Mouse (Mus musculus) gastrocnemius, postnatal 4 days (tissue): Measurements from ENCODE around the gene Uvssa. TPM values are rescaled to one million over a fixed set of nuclear protein-coding genes. Genes with fewer than 3 reads are reported as not detected.
A peak's percentile ranks its signal among the peaks of the same experiment; 100 is the strongest.
"Not testable (repeated sequence)": the region's sequence is repeated elsewhere in the genome, so short reads cannot be mapped to it uniquely, and the experiment has no call there.

Experiments
- DNase-seq, 2 experiments: peaks; one replicate each; pipeline ENCODE4 v3.0.0; 2021 to 2022; ENCODE audit warnings: low spot score in 2 of 2, mixed read lengths in 2 of 2
- long read RNA-seq, 2 experiments: library from polyadenylated mRNA; stranded (forward); transcript quantifications; one replicate each; pipeline ENCODE4 v2.0.0; 2021
- total RNA-seq, 2 experiments: library from RNA; stranded (reverse); gene quantifications; 2 replicates each; pipeline ENCODE4 v1.2.3; 2021

Uvssa gene
- total RNA-seq: 10 to 100 TPM in 1 of 2 experiments, 1 to 10 TPM in 1; 8.7 to 11.6 TPM
- long read RNA-seq, experiment 1, partial matches to known transcripts: 2 of 3 reads
- long read RNA-seq, experiment 1, other reads (novel, unspliced or antisense): 1 of 3 reads
- long read RNA-seq, experiment 2, partial matches to known transcripts: 2 of 3 reads
- long read RNA-seq, experiment 2, other reads (novel, unspliced or antisense): 1 of 3 reads

DNA sequence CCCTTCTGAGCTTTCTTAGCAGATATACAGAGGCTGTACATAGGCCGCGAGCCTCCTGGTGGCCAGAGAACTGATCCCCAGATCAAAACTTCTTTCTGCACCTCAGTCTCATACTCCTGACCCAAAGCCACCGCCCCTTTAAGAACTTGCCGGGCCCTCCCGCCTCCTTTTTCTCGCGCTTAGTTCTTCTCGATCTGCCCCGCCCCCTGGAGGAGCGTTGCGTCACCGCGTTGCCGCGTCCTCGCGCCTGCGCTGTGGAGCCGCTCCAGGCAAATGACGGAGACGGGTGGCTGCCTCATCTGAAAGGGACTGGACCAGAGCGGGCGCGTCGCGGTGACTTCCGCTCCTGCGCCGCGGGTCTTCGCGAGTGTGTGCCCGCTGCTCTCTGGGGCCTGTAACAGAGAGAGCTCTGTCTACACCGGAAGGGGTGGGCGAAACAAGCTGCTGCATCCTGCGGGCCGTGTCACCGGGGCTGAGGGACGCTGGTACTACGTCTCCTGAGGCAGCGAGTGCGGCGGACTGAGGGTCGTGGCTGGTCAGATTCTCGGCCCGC, at the start of gene Uvssa:
Gene Uvssa, plus strand, starts transcription at position 248 of the 553 bp plus-strand sequence.
- peak; percentile 98 to 100 for DNase-seq

DNA sequence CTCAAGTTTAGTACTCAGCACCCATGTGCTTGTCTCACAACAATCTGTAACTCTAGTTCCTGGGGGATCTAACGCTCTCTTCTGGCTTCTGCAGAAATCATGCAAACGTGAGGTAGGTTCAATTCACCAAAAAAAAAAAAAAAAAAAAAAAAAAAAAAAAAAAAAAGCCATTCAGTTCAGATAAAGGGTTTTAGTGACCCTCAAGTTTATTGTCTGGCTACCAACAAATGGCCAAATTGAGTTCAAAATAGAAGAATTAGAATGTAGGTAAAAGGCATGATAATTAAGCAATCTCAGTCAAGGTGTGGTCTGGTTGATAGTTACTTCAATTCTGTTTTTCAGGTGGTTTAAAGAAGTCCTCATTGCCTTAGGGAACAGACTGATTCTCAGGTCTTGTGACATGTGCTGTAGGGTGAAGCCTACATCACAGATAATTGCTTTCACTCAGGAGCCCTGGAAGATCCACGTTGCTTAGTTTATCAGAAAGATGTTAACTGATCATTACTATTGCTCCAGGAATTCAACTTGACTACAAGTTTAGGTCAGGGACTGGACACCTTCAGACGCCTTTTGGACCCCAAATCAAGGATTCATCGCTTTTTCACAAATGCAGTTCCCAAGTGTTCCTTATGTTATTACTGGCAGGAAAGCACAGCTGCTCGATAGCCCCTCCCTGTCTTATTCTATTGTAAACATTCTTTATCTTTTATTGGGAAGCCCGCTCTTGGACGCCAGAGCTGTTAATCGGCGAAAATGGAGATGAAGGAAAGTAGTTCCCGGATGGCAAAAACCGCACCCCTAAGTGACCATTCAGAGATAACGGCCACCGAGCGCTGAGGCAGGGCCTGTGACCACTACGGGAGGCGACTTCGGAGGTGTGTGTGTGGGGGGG, 43.7 kb upstream of the Uvssa start:
- no peak for DNase-seq

DNA sequence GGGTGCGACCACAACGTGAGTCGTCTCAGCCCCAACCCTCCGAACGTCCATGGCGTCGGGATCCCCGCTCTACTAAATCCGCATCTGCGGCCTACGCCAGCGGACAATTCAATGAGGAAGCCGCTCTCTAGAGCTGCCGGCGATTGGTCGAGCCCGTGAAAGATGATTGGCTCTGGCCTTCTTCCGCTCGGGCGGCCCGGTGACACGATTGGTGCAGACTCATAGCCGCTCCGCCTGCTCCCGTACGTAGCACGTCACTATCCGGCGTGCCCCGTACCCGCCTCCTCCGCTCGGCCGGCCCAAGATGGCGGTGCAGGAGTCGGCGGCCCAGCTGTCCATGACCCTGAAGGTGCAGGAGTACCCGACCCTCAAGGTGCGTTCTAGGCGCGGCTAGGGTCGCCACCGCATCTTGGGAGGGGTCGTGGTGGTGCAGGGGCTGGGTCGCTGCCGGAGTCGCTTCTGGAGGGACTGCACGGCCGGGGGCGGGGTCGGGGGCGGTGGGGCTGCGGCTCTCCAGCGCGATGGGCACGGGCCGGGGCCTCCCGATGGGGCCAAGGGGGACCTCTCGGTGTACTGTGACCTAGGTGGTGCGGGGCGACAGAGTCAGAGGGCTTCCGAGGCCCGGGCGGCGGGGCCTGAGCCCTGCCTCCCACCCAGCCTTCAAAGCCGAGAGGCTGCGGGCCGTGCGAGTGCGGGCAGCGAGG, 42.9 kb upstream of the Uvssa start, which contains the start of gene Maea:
Gene Maea, plus strand, starts transcription at position 237 of the 704 bp plus-strand sequence.
- peak; percentile 89 to 96 for DNase-seq

DNA sequence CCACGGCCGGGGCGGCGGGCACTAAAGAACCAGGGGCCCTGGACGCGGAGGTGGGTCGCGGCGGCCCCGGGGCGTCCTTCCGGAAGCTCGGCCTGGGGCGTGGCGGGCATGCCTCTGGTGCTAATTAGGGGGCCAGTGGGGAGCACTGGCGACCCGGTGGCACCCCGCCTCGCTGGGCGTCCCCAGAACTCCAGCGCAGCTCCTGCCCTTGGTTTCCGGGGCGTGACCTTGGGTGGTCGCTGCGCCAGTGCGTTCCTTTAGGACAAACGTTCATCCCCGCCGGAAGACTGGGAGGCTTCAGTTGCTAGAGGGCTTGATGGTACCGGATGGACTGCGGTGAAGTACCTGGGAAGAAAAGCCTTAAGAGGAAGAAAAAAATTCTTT, 42.4 kb upstream of the Uvssa start:
- peak; percentile 41 to 43 for DNase-seq

DNA sequence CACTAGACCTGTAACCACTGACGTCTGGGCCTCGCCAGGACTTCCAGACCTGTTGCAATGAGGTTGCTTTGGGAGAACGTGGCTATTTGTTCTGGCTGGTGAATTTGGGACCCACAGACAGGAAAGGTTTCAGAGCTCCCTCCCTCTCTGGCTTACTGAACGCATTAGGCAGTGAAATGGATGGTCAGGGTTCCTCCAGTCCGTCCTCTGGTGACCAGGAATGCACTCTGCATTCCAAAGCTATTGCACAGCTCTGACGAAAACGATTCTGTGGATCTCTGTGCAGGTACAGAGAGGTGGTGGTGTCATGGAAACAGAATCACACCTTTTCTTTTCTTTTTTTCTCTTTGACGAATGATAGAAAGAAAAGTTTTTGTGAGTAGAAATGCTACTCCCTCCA, 41.1 kb upstream of the Uvssa start:
- no peak for DNase-seq

DNA sequence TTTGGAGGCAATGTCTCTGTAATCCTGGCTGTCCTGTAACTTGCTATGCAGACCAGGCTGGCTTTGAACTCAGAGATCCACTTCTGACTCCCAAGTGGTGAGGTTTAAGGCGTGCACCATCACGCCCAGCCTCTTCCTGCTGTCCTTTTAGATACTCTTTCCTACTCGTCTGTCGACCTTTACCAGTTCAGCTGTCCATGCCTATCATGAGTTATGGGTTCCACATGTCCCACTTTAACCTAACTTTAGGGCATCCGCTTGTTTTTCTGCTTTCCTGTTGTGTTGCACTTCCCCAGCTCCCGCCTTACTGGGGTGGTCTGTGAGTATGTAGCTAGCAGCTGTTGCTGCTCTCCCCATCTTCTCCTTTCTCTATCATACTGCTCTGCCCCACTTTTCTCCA, 37.2 kb upstream of the Uvssa start:
- no peak for DNase-seq

DNA sequence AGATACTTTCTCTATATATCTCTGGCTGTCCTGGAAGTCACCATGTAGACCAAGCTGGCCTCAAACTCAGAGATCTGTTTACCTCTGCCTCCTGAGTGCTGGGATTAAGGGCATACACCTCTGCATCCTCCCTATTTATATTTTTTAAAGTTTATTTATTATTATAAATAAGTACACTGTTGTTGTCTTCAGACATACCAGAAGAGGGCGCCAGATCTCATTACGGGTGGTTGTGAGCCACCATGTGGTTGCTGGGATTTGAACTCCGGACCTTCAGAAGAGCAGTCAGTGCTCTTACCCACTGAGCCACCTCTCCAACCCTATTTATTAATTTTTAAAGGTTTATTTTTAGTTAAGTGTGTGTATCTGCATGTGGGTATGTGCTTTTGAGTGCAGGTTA, 36.1 kb upstream of the Uvssa start:
- DNase-seq: not testable (repeated sequence)

DNA sequence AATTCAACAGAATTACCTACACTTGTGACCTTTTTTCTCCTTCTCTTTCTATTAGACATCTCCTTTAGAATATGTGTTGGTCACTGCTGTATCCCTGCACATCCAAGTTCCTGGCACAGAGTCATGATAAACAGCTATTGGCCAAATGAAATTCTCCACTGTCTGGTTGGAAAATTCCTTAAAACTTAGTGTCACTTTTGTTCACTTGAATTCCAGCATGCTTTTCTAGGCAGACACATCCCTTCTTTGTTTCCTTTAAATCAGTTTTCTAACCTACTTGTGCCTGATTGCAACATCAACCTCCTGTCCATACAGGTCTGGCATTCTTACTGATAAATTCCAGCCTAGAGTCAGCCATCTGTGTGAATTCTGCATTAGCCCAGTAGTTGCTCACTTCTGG, 35.5 kb upstream of the Uvssa start:
- no peak for DNase-seq

DNA sequence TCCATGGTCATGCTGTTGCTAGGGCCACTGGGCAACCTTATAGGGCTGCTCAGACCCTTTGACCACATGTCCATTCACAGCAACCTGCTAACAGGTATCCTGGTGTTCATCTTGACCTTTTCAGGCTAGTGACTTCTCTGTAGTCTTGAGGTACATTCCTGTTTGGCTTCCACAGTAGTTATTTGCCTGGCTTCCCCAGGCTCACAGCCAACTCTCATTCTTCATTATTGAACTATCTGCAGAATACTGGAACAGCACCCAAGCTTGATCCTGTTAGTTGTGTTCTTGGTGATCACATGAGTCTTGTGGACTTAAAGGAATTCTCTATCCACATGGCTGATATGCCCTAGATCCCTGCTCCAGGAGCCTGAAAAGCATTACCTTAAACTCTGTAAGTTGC, 34.8 kb upstream of the Uvssa start:
- no peak for DNase-seq

DNA sequence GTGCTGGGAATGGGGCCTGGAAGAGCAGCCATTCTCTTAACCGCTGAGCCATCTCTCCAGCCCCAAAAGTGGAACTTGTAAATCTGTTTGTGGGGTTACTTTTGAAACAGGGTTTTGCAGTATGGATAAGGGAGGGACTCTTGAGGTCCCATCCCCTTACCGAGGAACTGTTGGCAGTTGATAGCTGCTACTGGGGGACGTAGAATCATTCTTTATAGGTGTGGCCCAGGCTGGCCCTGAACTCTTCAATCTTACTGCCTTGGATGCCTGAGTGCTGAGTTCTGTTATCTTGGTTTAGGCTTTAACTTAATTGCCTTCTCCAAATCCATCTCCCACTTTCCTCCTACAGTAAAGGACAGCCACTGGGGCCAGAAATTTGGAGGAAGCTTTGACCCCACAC, 34.3 kb upstream of the Uvssa start:
- no peak for DNase-seq

DNA sequence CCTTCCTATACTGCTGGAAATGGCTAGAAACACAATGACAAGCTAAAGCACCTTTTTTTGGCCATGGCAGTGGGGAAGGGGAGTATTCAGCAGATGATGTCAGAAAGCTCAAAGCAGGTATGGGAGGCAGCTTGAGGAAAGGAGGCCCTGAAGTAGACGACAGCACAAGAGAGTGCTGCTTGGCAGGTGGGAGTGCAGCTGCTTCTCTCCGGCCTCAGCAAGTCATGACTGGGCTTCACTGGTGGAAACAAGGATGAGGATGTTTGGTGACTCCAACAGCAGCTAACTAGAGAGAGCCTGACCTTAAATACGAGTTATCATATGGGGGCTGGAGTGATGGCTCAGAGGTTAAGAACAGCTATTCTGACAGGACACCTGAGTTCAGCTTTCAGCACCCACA, 30.7 kb upstream of the Uvssa start:
- no peak for DNase-seq

DNA sequence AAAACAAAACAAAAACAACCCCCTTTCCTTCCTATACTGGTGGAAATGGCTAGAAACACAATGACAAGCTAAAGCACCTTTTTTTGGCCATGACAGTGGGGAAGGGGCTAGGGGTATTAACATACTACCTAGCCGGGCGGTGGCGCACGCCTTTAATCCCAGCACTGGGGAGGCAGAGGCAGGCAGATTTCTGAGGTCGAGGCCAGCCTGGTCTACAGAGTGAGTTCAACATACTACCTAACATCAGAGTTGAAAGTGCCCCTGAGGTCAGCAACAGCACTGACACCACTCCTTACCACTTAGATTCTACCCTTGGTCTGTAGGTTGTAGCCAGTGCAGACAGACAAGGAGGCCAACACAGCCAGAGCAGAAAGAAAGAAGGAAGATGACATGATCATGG, 29.1 kb upstream of the Uvssa start:
- no peak for DNase-seq

DNA sequence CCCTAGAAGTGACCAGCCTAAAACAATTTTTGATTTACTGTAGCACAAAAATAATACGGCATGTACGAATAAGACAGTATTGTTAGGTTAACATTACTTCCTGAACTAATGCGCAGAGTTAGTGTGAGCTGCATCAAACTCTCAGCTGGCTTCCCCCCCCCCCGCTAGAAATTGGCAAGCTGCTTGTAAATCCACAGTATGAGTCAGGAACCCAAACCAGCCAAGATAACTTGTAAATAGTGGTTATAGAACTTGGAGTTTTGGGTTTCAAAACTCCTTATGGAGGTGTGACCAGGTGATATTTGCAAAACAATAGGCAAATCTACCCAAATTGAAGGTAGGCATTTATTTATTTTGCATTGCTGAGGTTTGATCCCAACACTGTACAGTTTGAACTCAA, 28.6 kb upstream of the Uvssa start:
- DNase-seq: no peak

DNA sequence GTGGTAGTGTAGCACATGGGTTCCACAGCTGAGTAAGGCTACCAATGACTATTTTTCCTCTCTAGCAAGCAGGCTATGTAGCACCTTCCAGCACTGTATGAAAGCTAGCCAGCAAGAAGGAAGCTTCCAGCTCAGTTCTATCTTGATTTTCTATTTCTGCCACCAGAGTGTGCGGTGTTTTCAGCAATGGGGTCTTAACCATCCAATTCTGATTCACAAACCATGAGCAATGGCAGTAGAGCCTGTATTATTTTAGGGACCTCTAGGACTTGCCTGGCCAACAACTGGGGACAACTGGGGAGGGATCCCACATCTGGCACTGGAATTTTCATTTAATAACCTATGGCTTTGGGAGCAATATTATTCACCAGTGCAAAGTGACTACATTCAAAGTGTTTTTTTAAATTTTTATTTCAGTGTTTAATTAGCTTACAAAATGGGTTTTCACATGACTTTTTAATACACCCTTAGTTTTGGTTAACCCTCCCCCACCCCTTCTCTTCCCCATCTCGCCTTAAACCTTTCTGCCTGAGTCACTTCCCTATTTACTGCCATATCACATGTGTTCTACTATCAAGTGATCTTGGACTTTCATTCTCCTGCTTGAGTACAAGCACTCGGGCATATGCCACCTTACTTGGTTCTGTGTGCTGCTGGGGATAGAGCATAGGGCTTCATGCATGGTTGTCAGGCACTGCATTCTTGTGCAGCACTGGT, 26.6 kb upstream of the Uvssa start:
- DNase-seq: no peak

DNA sequence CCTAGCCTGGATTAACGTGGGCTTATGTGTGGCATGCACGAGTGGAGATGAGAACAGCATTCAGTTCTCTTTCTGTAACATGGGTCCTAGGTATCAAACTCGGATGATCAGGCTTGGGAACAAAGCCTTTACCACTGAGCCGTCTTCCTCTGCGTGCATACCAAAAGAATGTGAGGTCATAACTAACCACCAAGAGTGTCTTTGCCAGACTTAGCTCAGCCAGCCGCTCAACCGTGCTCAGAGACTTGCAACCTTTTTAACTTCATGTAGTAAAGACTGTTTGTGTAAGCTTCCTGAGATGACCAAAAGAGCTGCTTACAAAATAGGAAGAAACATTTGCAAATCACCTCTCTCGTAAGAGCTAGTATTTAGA, 26.1 kb upstream of the Uvssa start:
- DNase-seq: no peak

DNA sequence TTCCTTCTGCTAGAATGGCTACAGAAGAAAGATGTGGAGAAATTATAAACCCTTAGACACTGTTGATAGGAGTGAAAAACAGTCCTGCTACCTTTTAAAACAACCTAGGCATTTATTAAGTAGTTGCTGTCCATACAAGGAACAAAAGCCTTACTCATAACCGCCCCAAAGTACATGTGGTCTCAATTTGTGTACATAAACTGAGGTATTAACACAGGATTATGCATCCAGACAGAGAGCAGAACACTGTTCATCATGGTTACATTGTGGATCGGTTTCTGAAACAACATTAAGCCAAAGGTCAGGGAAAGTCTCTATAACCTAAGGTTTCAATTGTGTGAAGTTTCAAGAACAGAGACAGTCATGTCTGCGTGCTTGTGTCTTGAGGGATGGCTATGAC, 25.3 kb upstream of the Uvssa start:
- no peak for DNase-seq

DNA sequence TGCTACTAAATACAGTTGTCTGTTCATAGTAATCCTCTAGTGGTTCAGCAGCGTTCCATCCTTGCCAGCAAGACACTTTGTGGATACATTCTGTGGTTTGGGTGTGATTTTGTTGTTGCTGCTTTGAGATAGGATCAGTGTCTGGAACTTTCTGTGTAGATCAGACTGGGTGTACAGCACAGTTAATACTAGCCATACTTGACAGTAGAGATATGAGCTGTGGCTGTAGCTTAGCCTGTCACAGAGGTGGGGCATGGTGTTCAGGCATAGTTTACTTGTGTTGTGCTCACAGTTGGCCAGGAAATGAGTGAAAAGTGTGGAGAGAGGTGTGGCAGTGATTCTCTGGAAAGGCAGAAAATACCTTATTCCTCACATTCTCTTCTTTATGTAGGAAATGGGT, 20.9 kb upstream of the Uvssa start:
- no peak for DNase-seq

DNA sequence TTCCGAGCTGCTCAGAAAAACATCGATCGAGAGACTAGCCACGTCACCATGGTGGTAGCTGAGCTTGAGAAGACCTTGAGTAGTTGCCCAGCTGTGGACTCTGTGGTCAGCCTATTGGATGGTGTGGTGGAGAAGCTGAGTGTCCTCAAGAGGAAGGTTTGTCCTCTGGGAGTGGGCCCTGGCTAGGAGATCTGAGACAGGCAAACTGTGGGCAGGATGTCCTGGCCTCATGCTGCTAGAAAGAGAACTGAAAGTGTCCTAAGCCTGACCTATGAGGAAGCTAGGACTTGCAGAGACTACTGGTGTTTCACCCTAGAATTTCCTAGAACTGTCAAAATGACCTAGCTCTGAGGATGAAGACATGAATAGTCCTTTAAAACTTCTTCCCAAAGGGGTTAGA, 19.9 kb upstream of the Uvssa start:
- DNase-seq: no peak

DNA sequence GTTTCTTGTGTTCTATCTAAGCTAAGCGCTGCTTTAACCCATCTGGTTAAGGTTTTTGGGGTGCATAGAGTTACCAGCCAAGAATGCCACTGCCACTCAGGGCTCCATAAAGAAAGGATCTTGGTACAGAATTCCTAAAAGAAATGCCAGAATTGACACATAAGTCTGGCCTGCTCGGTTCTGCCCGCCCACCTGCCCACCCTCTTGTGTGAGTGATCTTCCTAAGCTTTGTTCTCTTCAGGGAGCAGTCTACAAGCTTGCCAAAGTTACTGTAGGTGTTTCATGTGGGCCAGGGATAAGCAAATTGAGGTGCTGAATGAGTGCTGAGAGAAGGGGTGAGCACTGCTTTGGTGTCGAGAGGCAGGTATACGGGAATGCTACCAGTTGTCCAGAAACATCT, 15.1 kb upstream of the Uvssa start:
- no peak for DNase-seq

DNA sequence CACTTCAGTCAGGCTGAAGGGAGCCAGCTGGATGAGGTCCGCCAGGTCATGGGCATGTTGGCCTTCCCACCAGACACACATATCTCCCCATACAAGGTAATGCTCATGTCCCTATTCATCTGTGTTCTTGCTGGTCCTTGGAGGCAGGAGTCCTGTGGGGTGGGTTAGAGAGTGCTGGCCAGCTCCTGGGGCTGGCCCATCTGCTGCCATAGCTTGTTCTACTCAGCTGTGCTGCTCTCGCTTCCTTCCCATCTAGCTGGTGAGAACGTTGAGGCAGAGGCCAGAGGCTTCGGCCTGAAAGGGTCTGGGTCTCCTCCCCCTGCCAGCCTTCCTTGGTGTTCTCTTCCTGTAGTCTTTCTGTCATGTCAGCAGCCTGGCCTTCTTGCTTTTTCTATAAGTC, 9.7 kb upstream of the Uvssa start:
- DNase-seq: no peak

DNA sequence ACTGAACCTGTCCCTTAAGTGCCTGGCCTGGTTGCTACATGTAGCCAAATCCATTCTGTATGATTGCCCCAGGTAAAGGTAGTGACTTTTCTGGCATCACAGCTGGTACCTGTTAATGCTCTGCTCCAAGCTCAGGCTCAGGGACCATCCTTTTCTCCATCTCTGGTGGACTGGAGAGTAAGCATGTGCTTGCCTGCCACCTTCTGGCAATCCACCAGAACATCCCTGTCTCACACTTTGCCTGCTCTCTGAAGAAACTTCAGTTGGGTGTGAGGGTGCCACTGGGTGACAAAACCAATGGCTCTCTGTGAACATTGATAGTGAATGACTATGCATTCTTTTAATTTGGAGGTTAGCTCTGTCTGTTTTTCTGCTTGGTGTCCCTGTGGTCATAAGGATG, 7.2 kb upstream of the Uvssa start:
- DNase-seq: no peak
